Mouse (Mus musculus) duodenum, adult 2 months (tissue): ENCODE results near the gene Defb18. TPM values are rescaled to one million over a fixed set of nuclear protein-coding genes. Genes with fewer than 3 reads are reported as not detected.

ENCODE experiments used
- polyA plus RNA-seq: library from polyadenylated mRNA; depleted of rRNA; stranded (reverse); fragments of >200 nt; gene quantifications from 2 replicates; pipeline ENCODE4 v1.2.3, GENCODE M21; 2012; ENCODE audit warnings: low replicate concordance; rRNA removed

The Defb18 gene
- not detected in 2 replicates for polyA plus RNA-seq

DNA sequence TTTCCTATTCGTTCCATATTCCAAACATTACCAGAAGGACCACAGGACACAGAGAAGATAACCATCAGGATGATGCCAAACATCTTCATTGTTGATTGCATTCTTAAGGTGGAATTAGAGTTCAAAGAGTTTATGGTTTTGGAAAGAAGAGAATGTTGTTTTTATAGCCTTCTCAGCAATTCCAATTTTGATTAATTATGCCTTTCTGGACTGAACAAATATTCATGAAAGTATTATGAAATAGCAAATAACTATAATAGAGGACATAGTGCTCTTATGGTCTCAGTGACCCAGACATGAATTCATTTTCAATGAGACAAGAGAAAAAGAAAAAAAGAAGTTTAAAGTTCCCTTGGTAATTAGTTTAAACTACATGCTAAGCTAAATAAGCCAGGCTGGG is at the start of gene Defb18:
Gene Defb18, minus strand, starts transcription at position 101 of the 400 bp plus-strand sequence.

DNA sequence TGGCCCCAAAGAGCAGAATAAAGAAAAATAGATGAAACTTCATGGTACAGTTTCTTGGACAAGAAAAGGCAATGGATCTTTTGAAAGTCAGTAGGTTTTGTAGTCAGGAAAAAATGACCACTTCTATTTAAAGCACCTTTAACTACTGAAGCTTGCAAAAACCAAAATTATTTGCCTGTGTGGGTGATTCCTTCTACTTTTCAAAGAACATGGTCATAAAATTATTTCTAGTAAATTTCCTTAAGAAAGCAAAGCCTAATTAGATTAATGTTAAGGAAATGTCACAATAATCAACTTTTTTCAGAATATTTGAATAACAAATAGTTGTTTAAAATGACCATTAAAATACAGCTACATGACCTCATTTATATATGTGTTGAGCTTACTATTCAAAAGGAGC is 27.8 kb upstream of the Defb18 start, which contains the start of gene Defb41:
Gene Defb41, minus strand, starts transcription at position 101 of the 400 bp plus-strand sequence.

Other genes with a start within 250 kb of the Defb18 start
- gene Crisp4, start 91.5 kb downstream of the Defb18 start, polyA plus RNA-seq = not detected in 2 replicates
- gene Defb41, start 27.7 kb upstream of the Defb18 start, polyA plus RNA-seq = not detected in 2 replicates